Mouse (Mus musculus) olfactory bulb, adult 2 months (tissue): Measurements from ENCODE around the gene Arhgap22. TPM values are rescaled to one million over a fixed set of nuclear protein-coding genes. Genes with fewer than 3 reads are reported as not detected.

Experiments used
- H3K27ac ChIP-seq: fragments of 200-500 bp; 2 replicates; pipeline ENCODE4 v1.5.1; 2012; ENCODE audit warnings: low read depth, low read length; ENCODE audit not compliant: insufficient read depth
- H3K4me1 ChIP-seq: fragments of 200-500 bp; 2 replicates; pipeline ENCODE4 v1.6.1; 2012; ENCODE audit warnings: low read length; ENCODE audit not compliant: control insufficient read depth, insufficient read depth
- H3K4me3 ChIP-seq: fragments of 200-500 bp; 2 replicates; pipeline ENCODE4 v1.5.1; 2012; ENCODE audit warnings: mild to moderate bottlenecking, low read depth, low read length, moderate library complexity; ENCODE audit not compliant: insufficient read depth
- CTCF ChIP-seq: fragments of 200-500 bp; IDR thresholded peaks from 2 replicates; pipeline ENCODE4 v1.5.1; 2012; ENCODE audit warnings: low read depth, mild to moderate bottlenecking, low read length, moderate library complexity; ENCODE audit not compliant: insufficient read depth
- POLR2A ChIP-seq: fragments of 200-500 bp; IDR thresholded peaks from 2 replicates; pipeline ENCODE4 v1.6.1; 2012; ENCODE audit warnings: mild to moderate bottlenecking, low read depth, low read length, moderate library complexity; ENCODE audit not compliant: insufficient read depth
- WGBS: fragments of 180-500 bp; shearing (Covaris S2); methylation state at CpG from one replicate; pipeline ENCODE4 v1.1.7; 2018; 5-methylcytosine and 5-hydroxymethylcytosine counted together
- polyA plus RNA-seq: library from polyadenylated mRNA; stranded (reverse); fragments of >200 nt; gene quantifications from 2 replicates; pipeline ENCODE4 v1.2.4, GENCODE M21; 2012; ENCODE audit warnings: low replicate concordance; ENCODE audit not compliant: missing spikeins, insufficient read depth, insufficient read length

Gene Arhgap22
- polyA plus RNA-seq, 1 experiment: not detected

DNA sequence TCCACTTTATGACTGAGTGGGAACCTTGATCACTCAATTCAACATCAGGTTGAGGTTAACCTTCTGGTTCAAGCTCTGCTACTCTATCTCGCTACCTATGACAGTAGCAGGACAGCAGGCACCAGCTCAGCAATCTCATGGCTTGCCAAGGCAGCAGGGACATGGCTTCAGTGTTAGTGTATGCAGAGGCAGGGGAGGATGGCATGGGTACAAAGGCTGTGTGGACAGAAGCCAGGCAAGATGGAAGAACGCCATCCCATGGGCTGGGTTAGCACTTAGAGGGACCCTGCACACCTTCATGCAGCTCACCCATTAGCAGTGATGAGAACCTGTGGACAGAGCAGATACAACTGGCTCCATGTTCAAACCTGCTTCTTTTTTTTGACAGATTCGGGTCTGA, 163.4 kb downstream of the Arhgap22 start:
- Histone ChIP-seq H3K27ac (no peak overlapping the region), H3K4me1 (no peaks in the 10 kb centered on the region), H3K4me3 (no peak overlapping the region)
- 80% methylated on average over 3 of the region's 3 CpGs for WGBS
- no peak for TF ChIP-seq CTCF
- no peak for TF ChIP-seq POLR2A

GRCm38 (mm10) chr14:33378723-33379122, 164.9 kb downstream of the Arhgap22 start:
- H3K4me1 ChIP-seq: no peaks in the 10 kb centered on the region
- H3K27ac ChIP-seq: no peak overlapping the region
- H3K4me3 ChIP-seq: no peak overlapping the region
- WGBS: 39% methylated on average over 5 of the region's 5 CpGs
- TF ChIP-seq CTCF: no peak
- no peak for TF ChIP-seq POLR2A

DNA sequence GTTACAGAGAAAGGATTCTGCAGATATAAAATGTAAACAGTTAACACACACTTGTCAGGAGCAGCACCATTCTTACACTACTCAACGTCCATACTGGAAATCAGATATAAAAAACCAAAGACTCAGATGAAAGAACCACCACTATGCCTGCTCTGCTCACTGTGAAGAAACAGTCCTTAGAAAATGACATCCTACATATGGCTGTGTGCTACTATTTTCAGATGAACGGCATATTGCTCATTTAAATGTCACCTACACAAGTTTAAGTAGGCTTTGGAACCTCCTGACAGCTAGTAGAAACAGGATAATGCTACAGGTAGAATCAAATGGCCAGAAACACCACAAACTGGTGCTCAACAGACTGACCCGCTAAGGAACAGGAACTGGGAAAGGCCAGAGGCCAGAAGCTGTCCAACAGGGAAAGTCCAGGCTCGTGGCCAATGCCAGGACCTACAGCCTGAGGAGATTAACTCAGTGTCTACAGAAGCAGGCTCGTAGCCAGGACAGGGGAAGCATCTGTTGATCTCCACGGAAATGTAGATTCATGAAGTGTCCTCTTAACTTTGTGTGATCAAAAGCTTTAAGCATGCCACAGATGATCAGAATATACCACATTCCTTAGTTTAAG, 167.1 kb downstream of the Arhgap22 start:
- no peak overlapping the region for H3K27ac ChIP-seq
- TF ChIP-seq POLR2A (no peak), CTCF (no peak)
- no peaks in the 10 kb centered on the region for H3K4me1 ChIP-seq
- 71% methylated on average over 6 of the region's 6 CpGs for WGBS
- no peak overlapping the region for H3K4me3 ChIP-seq

DNA sequence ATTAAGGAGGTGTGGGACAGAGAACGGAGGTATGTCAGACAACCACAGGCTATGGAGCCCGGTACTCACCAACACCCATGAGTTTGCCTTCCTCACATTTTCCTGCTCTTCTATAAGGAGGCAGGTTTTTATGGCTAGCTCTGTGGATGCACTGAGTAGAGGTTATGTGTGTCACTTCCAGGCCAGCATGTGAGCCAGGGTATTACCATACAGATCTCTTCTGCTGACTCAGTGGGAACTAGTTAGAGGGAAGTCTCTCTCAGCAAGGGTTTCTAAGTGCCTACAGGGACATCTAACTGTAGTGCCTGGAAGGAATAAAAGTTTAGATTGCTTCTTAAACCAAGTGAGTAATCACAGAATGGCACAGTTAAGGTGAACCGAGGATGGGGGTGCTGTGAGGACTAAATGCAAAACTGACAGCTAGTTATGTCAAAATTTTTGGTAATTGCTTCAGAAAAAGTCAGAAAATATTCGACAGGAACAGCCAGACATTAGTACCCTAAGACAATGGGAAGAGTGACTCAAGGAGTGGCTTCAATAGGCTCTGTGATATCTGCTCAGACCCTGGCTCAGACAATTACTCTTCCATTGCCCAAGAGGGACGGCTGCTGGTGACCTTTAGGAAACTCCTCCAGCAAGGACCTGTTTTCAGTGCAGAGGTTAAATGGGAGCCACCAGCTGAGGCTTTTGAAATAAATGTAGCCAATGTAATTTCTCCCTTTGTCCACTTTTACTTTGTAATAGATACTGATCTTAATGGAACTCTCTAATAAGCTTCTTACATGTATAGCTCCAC, 184.4 kb downstream of the Arhgap22 start:
- no peak overlapping the region for H3K27ac ChIP-seq
- TF ChIP-seq CTCF (no peak), POLR2A (no peak)
- H3K4me3 ChIP-seq: no peak overlapping the region
- no peaks in the 10 kb centered on the region for H3K4me1 ChIP-seq
- WGBS: 89% methylated on average over 5 of the region's 5 CpGs

GRCm38 (mm10) chr14:33400019-33400418, 186.2 kb downstream of the Arhgap22 start:
- WGBS: 74% methylated on average over 3 of the region's 3 CpGs
- Histone ChIP-seq H3K27ac (no peak overlapping the region), H3K4me1 (no peaks in the 10 kb centered on the region), H3K4me3 (no peak overlapping the region)
- TF ChIP-seq CTCF (no peak), POLR2A (no peak)

GRCm38 (mm10) chr14:33402331-33402730, 188.5 kb downstream of the Arhgap22 start:
- H3K27ac ChIP-seq: no peak overlapping the region
- no peak overlapping the region for H3K4me3 ChIP-seq
- TF ChIP-seq CTCF (no peak), POLR2A (no peak)
- no peaks in the 10 kb centered on the region for H3K4me1 ChIP-seq
- 98% methylated on average over 1 of the region's 1 CpGs for WGBS

DNA sequence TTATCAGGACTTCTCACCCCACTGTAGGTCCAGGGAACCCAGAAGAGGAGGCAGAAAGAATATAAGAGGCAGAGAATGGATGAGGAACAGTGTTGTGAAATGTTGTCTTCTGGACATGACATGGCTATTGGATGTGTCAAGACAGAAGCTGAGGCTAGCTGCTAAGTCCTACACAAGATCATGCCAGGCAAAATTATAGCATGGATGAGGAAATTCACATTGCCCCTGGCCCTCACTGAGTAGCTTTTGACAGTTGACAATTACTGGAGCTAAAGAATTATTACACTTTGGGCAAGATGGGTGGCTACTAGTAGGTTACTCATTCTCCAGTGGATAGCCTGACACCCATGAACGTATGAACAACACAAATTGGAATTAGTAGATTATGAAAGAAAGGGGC, 201.9 kb downstream of the Arhgap22 start:
- Histone ChIP-seq H3K4me1 (peaks cover 4% of the 10 kb centered on the region; the same call in 1 of the 2 replicates), H3K27ac (no peak overlapping the region), H3K4me3 (no peak overlapping the region)
- WGBS: 75% methylated on average over 1 of the region's 1 CpGs
- TF ChIP-seq POLR2A (no peak), CTCF (no peak)

- WGBS: 85% methylated on average over 3 of the region's 3 CpGs
- Histone ChIP-seq H3K4me1 (peaks cover 4% of the 10 kb centered on the region; the same call in 1 of the 2 replicates), H3K4me3 (no peak overlapping the region), H3K27ac (no peak overlapping the region)
- TF ChIP-seq CTCF: no peak
- no peak for TF ChIP-seq POLR2A
Observed at GRCm38 (mm10) chr14:33418311-33418909, 204.6 kb downstream of the Arhgap22 start.

Other genes starting within 250 kb of the Arhgap22 start
- gene Lrrc18, start 222.6 kb upstream of the Arhgap22 start, polyA plus RNA-seq: not detected in 2 replicates
- gene Wdfy4, start 28.5 kb upstream of the Arhgap22 start, polyA plus RNA-seq: not detected in 2 replicates
- gene Mapk8, start 233.1 kb downstream of the Arhgap22 start, polyA plus RNA-seq: 217 TPM in 1 of 2 replicates, not detected in the other